Mouse (Mus musculus): Measurements from ENCODE around the gene Vmn2r12.
"Not testable (repeated sequence)": the region's sequence is repeated elsewhere in the genome, so short reads cannot be mapped to it uniquely, and the experiment has no call there.

Vmn2r12 gene

GRCm38 (mm10) chr5:109097850-109098249 is at the start of gene Vmn2r12:
Gene Vmn2r12 (minus strand): TSS chr5:109097950.
- not testable (repeated sequence) for DNase-seq

GRCm38 (mm10) chr5:109139546-109139945 is 41.8 kb upstream of the Vmn2r12 start:
- no peak for DNase-seq

- no peak for DNase-seq
Observed at GRCm38 (mm10) chr5:109136731-109137130, 39.0 kb upstream of the Vmn2r12 start.

- DNase-seq: not testable (repeated sequence)
Observed at GRCm38 (mm10) chr5:109096482-109096881, 1.3 kb downstream of the Vmn2r12 start.

GRCm38 (mm10) chr5:109072016-109072415 is 25.7 kb downstream of the Vmn2r12 start:
- DNase-seq: not testable (repeated sequence)

- DNase-seq: not testable (repeated sequence)
Observed at GRCm38 (mm10) chr5:109059469-109059868, 38.3 kb downstream of the Vmn2r12 start, which contains the start of gene Vmn2r11. Gene Vmn2r11 (minus strand): TSS chr5:109059569.

- DNase-seq: no peak
Observed at GRCm38 (mm10) chr5:109055286-109055685, 42.5 kb downstream of the Vmn2r12 start.

Data from heart, adult 11 months (tissue).